Mouse (Mus musculus): ENCODE measurements at regions not wholly inside any gene's neighbourhood (a gene's known extent, or its start where the extent isn't known, plus 50 kb on each side); places are given as distances from the start of the nearest gene placed in this dataset.

- no peaks in the 10 kb centered on the region for H3K9me3 ChIP-seq (ENCODE audit: control insufficient read depth, low read length)
- no peaks in the 10 kb centered on the region; the same call in 1 of the 2 replicates for H3K27me3 ChIP-seq (ENCODE audit: control insufficient read depth, insufficient read depth, low read length)
- H3K4me3 ChIP-seq (ENCODE audit: low read depth, low read length): no peak overlapping the region
- no peak overlapping the region; the same call in 1 of the 2 replicates for H3K27ac ChIP-seq (replicated peaks; ENCODE audit: low read depth, low read length)
- H3K4me2 ChIP-seq (ENCODE audit: low read depth, severe bottlenecking): no peak overlapping the region
- 0 out of 2 replicates have a peak, but pooled peaks cover 4% of the 10 kb centered on the region for H3K4me1 ChIP-seq (ENCODE audit: control insufficient read depth, insufficient read depth, low read length)
- DNase-seq (ENCODE audit: low spot score) (peak; percentile 64), ATAC-seq (ENCODE audit: insufficient number of reproducible peaks, low FRiP score, low TSS enrichment, low read depth) (no peak)
- no peak overlapping the region for H3K9ac ChIP-seq (ENCODE audit: low read length)
- WGBS: 41% methylated on average over 9 of the region's 9 CpGs
- no peaks in the 10 kb centered on the region for H3K36me3 ChIP-seq (ENCODE audit: control insufficient read depth, insufficient read depth, low read length)
These were observed 59.7 kb downstream of the H2al1j start for GRCm38 (mm10) chrX:11387200-11387940.

- no peak for ATAC-seq (ENCODE audit: insufficient number of reproducible peaks, low FRiP score, low TSS enrichment, low read depth)
- no peak overlapping the region for H3K27ac ChIP-seq (replicated peaks; ENCODE audit: low read depth, low read length)
- H3K4me1 ChIP-seq (ENCODE audit: control insufficient read depth, insufficient read depth, low read length): 0 out of 2 replicates have a peak, but pooled peaks cover 4% of the 10 kb centered on the region
- 65% methylated on average over 9 of the region's 9 CpGs for WGBS
- H3K27me3 ChIP-seq (ENCODE audit: control insufficient read depth, insufficient read depth, low read length): no peaks in the 10 kb centered on the region
- H3K4me3 ChIP-seq (ENCODE audit: low read depth, low read length): no peak overlapping the region
- H3K9me3 ChIP-seq (ENCODE audit: control insufficient read depth, low read length): no peaks in the 10 kb centered on the region
- H3K36me3 ChIP-seq (ENCODE audit: control insufficient read depth, insufficient read depth, low read length): no peaks in the 10 kb centered on the region
- H3K9ac ChIP-seq (ENCODE audit: low read length): no peak overlapping the region
- no peak overlapping the region for H3K4me2 ChIP-seq (ENCODE audit: low read depth, severe bottlenecking)
- no peak for DNase-seq (ENCODE audit: low spot score)
These were observed 61.2 kb downstream of the H2al1j start for GRCm38 (mm10) chrX:11388860-11389259.

DNA sequence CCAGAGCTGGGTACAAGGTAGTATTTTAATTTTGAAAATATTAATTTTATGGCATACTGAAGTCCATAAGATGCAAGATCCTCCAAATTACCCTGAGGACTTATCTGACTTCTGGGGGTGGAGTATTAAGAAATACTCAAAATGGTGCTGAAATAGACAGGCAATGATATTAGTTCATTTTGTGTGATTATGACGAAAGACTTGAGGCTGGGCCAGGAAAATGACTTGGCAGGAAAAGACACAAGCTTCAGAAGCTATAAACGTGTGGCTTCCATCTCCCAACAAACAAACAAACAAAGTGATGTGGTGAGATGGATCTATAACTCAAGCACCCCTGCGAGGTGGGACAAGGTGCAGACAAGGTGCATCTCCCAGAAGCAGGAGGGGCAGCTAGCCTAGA is 72.8 kb downstream of the H2al1j start:
- H3K9me3 ChIP-seq (ENCODE audit: control insufficient read depth, low read length): no peaks in the 10 kb centered on the region; the same call in 1 of the 2 replicates
- H3K36me3 ChIP-seq (ENCODE audit: control insufficient read depth, insufficient read depth, low read length): no peaks in the 10 kb centered on the region
- no peak overlapping the region for H3K9ac ChIP-seq (ENCODE audit: low read length)
- no peaks in the 10 kb centered on the region for H3K4me1 ChIP-seq (ENCODE audit: control insufficient read depth, insufficient read depth, low read length)
- no peaks in the 10 kb centered on the region for H3K27me3 ChIP-seq (ENCODE audit: control insufficient read depth, insufficient read depth, low read length)
- H3K4me3 ChIP-seq (ENCODE audit: low read depth, low read length): no peak overlapping the region
- 86% methylated on average over 3 of the region's 3 CpGs for WGBS
- no peak overlapping the region for H3K4me2 ChIP-seq (ENCODE audit: low read depth, severe bottlenecking)
- ATAC-seq (ENCODE audit: insufficient number of reproducible peaks, low FRiP score, low TSS enrichment, low read depth) (no peak), DNase-seq (ENCODE audit: low spot score) (no peak)
- no peak overlapping the region for H3K27ac ChIP-seq (replicated peaks; ENCODE audit: low read depth, low read length)

- Histone ChIP-seq H3K36me3 (ENCODE audit: control insufficient read depth, insufficient read depth, low read length) (no peaks in the 10 kb centered on the region), H3K4me3 (ENCODE audit: low read depth, low read length) (no peak overlapping the region), H3K27me3 (ENCODE audit: control insufficient read depth, insufficient read depth, low read length) (no peaks in the 10 kb centered on the region), H3K4me1 (ENCODE audit: control insufficient read depth, insufficient read depth, low read length) (no peaks in the 10 kb centered on the region), H3K9me3 (ENCODE audit: control insufficient read depth, low read length) (no peaks in the 10 kb centered on the region; the same call in 1 of the 2 replicates), H3K4me2 (ENCODE audit: low read depth, severe bottlenecking) (no peak overlapping the region), H3K27ac (replicated peaks; ENCODE audit: low read depth, low read length) (no peak overlapping the region), H3K9ac (ENCODE audit: low read length) (no peak overlapping the region)
- DNase-seq (ENCODE audit: low spot score) (no peak), ATAC-seq (ENCODE audit: insufficient number of reproducible peaks, low FRiP score, low TSS enrichment, low read depth) (no peak)
- 71% methylated on average over 4 of the region's 4 CpGs for WGBS
These were observed 76.7 kb downstream of the H2al1j start for GRCm38 (mm10) chrX:11404369-11404768.

DNA sequence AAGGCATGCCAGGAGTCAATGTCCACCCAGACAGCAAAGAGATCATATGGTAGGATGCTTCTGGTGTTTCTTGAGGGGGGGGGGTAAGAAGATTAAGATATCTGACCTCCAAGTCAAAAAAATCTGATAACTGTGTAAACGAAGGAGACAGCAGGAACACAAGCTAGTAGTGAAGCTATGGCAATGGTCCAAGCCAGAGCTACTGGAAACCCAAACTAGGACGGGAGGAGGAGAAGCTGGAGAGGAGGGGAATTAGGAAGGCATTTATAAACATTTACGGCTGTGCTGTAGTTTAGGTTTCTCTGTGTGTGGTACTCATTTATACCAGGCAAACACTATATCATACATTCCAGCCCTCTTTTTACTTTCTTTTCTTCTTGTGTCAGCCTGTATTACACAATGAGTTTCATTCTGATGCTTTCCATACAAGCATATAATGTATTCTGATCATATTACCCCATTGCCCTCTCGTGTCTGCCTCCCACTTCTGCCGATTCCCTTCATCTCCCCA is 84.7 kb downstream of the H2al1j start:
- Histone ChIP-seq H3K4me1 (ENCODE audit: control insufficient read depth, insufficient read depth, low read length) (no peaks in the 10 kb centered on the region), H3K9me3 (ENCODE audit: control insufficient read depth, low read length) (no peaks in the 10 kb centered on the region), H3K27ac (replicated peaks; ENCODE audit: low read depth, low read length) (no peak overlapping the region), H3K9ac (ENCODE audit: low read length) (no peak overlapping the region), H3K36me3 (ENCODE audit: control insufficient read depth, insufficient read depth, low read length) (no peaks in the 10 kb centered on the region), H3K27me3 (ENCODE audit: control insufficient read depth, insufficient read depth, low read length) (peaks cover 3% of the 10 kb centered on the region; the same call in 1 of the 2 replicates), H3K4me3 (ENCODE audit: low read depth, low read length) (no peak overlapping the region), H3K4me2 (ENCODE audit: low read depth, severe bottlenecking) (no peak overlapping the region)
- DNase-seq (ENCODE audit: low spot score) (no peak), ATAC-seq (ENCODE audit: insufficient number of reproducible peaks, low FRiP score, low TSS enrichment, low read depth) (no peak)
- WGBS: 68% methylated on average over 5 of the region's 5 CpGs

GRCm38 (mm10) chrX:11415662-11416061 is 88.0 kb downstream of the H2al1j start:
- no peak for DNase-seq (ENCODE audit: low spot score)
- Histone ChIP-seq H3K9me3 (ENCODE audit: control insufficient read depth, low read length) (no peaks in the 10 kb centered on the region), H3K27me3 (ENCODE audit: control insufficient read depth, insufficient read depth, low read length) (peaks cover 3% of the 10 kb centered on the region; the same call in 1 of the 2 replicates)

GRCm38 (mm10) chrX:11416510-11416909 is 88.9 kb downstream of the H2al1j start:
- Histone ChIP-seq H3K27ac (replicated peaks; ENCODE audit: low read depth, low read length) (no peak overlapping the region), H3K4me2 (ENCODE audit: low read depth, severe bottlenecking) (no peak overlapping the region), H3K9ac (ENCODE audit: low read length) (no peak overlapping the region), H3K36me3 (ENCODE audit: control insufficient read depth, insufficient read depth, low read length) (no peaks in the 10 kb centered on the region), H3K4me1 (ENCODE audit: control insufficient read depth, insufficient read depth, low read length) (peaks cover 5% of the 10 kb centered on the region; the same call in 1 of the 2 replicates), H3K27me3 (ENCODE audit: control insufficient read depth, insufficient read depth, low read length) (peaks cover 3% of the 10 kb centered on the region; the same call in 1 of the 2 replicates), H3K4me3 (ENCODE audit: low read depth, low read length) (no peak overlapping the region), H3K9me3 (ENCODE audit: control insufficient read depth, low read length) (no peaks in the 10 kb centered on the region)
- ATAC-seq (ENCODE audit: insufficient number of reproducible peaks, low FRiP score, low TSS enrichment, low read depth) (no peak), DNase-seq (ENCODE audit: low spot score) (no peak)
- WGBS: 93% methylated on average over 3 of the region's 3 CpGs

More at GRCm38 (mm10) chrX:11415662-11416061, 88.0 kb downstream of the H2al1j start:
- H3K4me1 ChIP-seq (ENCODE audit: control insufficient read depth, insufficient read depth, low read length): peaks cover 5% of the 10 kb centered on the region; the same call in 1 of the 2 replicates
- WGBS: 33% methylated on average over 4 of the region's 4 CpGs
- H3K9ac ChIP-seq (ENCODE audit: low read length): no peak overlapping the region
- no peak for ATAC-seq (ENCODE audit: insufficient number of reproducible peaks, low FRiP score, low TSS enrichment, low read depth)
- H3K4me3 ChIP-seq (ENCODE audit: low read depth, low read length): no peak overlapping the region
- no peak overlapping the region for H3K4me2 ChIP-seq (ENCODE audit: low read depth, severe bottlenecking)
- H3K27ac ChIP-seq (replicated peaks; ENCODE audit: low read depth, low read length): no peak overlapping the region
- H3K36me3 ChIP-seq (ENCODE audit: control insufficient read depth, insufficient read depth, low read length): no peaks in the 10 kb centered on the region

GRCm38 (mm10) chrX:11417861-11418260 is 90.2 kb downstream of the H2al1j start:
- peaks cover 5% of the 10 kb centered on the region; the same call in 1 of the 2 replicates for H3K4me1 ChIP-seq (ENCODE audit: control insufficient read depth, insufficient read depth, low read length)
- H3K9me3 ChIP-seq (ENCODE audit: control insufficient read depth, low read length): no peaks in the 10 kb centered on the region
- H3K36me3 ChIP-seq (ENCODE audit: control insufficient read depth, insufficient read depth, low read length): no peaks in the 10 kb centered on the region
- peaks cover 5% of the 10 kb centered on the region; the same call in 1 of the 2 replicates for H3K27me3 ChIP-seq (ENCODE audit: control insufficient read depth, insufficient read depth, low read length)
- H3K27ac ChIP-seq (replicated peaks; ENCODE audit: low read depth, low read length): no peak overlapping the region
- no peak overlapping the region for H3K9ac ChIP-seq (ENCODE audit: low read length)
- DNase-seq (ENCODE audit: low spot score) (no peak), ATAC-seq (ENCODE audit: insufficient number of reproducible peaks, low FRiP score, low TSS enrichment, low read depth) (no peak)
- 56% methylated on average over 4 of the region's 4 CpGs for WGBS
- no peak overlapping the region for H3K4me2 ChIP-seq (ENCODE audit: low read depth, severe bottlenecking)
- no peak overlapping the region for H3K4me3 ChIP-seq (ENCODE audit: low read depth, low read length)
